ENCODE assay signal across 27 mouse cellular contexts in genomic region chr6:149179064-149179463, GRCm38 (mm10). TPM values are rescaled to one million over a fixed set of nuclear protein-coding genes. Genes with fewer than 3 reads are reported as not detected.
DNase-seq lines count a peak whose midpoint lies in the region; ATAC-seq and TF ChIP-seq lines count a peak whose summit lies in the region.
"Had no signal": no experiment of that assay in that cellular context is flagged by ENCODE, and none has a peak within 500 bp of the region (broad histone marks: within the 10 kb centered on the region; RNA-seq: fewer than 3 reads in every experiment).

No protein-coding gene starts in this region.

- H3K4me3 ChIP-seq in G1E (ENCODE audit: low read depth, low read length) = no peak overlapping the region
- H3K4me3 ChIP-seq in liver, embryonic 14.5 days (ENCODE audit: insufficient read depth in 1 of 2, low read depth in 2 of 2, low read length in 2 of 2) = no peak overlapping the region
- H3K4me3 ChIP-seq: embryonic facial prominence, embryonic 15.5 days; erythroblast, embryonic 14.5 days; forebrain, embryonic 10.5 days; heart, embryonic 10.5 days; hindbrain, embryonic 12.5 days had no signal

- H3K9me3 ChIP-seq in G1E (replicated peaks) = peaks cover 5% of the 10 kb centered on the region; the same call in 1 of the 2 replicates
- H3K9me3 ChIP-seq in liver, embryonic 14.5 days (ENCODE audit: control insufficient read depth, low read length) = no peaks in the 10 kb centered on the region
- H3K9me3 ChIP-seq: embryonic facial prominence, embryonic 15.5 days had no signal

- DNase-seq in G1E (ENCODE audit: low spot score) = peak; percentile 35
- DNase-seq in c-Kit-positive CD71-positive TER-119-negative erythroid progenitor cells, embryonic 14.5 days (ENCODE audit: low read depth) = peak; percentile 41
- peak in 1 of 3 experiments; percentile 15 for DNase-seq in liver, embryonic 14.5 days (ENCODE audit: low read depth in 3 of 3, low spot score in 3 of 3)
- no peak for DNase-seq in layer of hippocampus, adult 18-20 months (ENCODE audit: low spot score in 2 of 2)
- no peak for DNase-seq in frontal cortex, postnatal 10 days (ENCODE audit: low spot score in 2 of 2)
- no peak for DNase-seq in adrenal gland, adult 18-20 months (ENCODE audit: low spot score in 2 of 2)
- DNase-seq: adrenal gland, postnatal 10 days; cerebellum, adult 18-20 months; cerebellum, adult 9-11 months; cerebellum, postnatal 36 days; embryo, embryonic 11 days; gastrocnemius, postnatal 10 days; heart, adult 18-20 months; heart, postnatal 10 days; heart, postnatal 4 days had no signal

- ATAC-seq in G1E (ENCODE audit: extremely low read depth, insufficient number of reproducible peaks, low FRiP score, poor library complexity, severe bottlenecking) = peak; percentile 94
- ATAC-seq in liver, embryonic 14.5 days (ENCODE audit: insufficient read depth) = peak; percentile 63; the same call in 1 of the 2 replicates
- ATAC-seq in megakaryocyte progenitor cell, adult 5-6 weeks (replicated peaks; ENCODE audit: poor library complexity) = peak; percentile 96
- ATAC-seq: forebrain, embryonic 14.5 days; hindbrain, embryonic 16.5 days had no signal

- H3K27me3 ChIP-seq in G1E (ENCODE audit: insufficient read depth, low read length) = no peaks in the 10 kb centered on the region
- no peaks in the 10 kb centered on the region for H3K27me3 ChIP-seq in liver, embryonic 14.5 days (ENCODE audit: control insufficient read depth, insufficient read depth, low read length)
- H3K27me3 ChIP-seq: embryonic facial prominence, embryonic 15.5 days; hindbrain, embryonic 12.5 days had no signal

- no peak overlapping the region for H3K4me2 ChIP-seq in liver, embryonic 14.5 days (ENCODE audit: low read depth)
- H3K4me2 ChIP-seq: embryonic facial prominence, embryonic 15.5 days; hindbrain, embryonic 12.5 days had no signal

- TF ChIP-seq CTCF in G1E (IDR thresholded peaks at IDR 0.05; ENCODE audit: low read depth, low read length) = no peak
- no peak for TF ChIP-seq CTCF in liver, embryonic 14.5 days (IDR thresholded peaks at IDR 0.05; ENCODE audit: low read depth)

- H3K27ac ChIP-seq in liver, embryonic 14.5 days = no peak overlapping the region
- H3K27ac ChIP-seq: embryonic facial prominence, embryonic 15.5 days; forebrain, embryonic 10.5 days; heart, embryonic 10.5 days; hindbrain, embryonic 12.5 days had no signal

- H3K36me3 ChIP-seq in G1E (replicated peaks) = peaks cover 73% of the 10 kb centered on the region
- H3K36me3 ChIP-seq in liver, embryonic 14.5 days (replicated peaks; ENCODE audit: control insufficient read depth, insufficient read depth, low read depth) = peaks cover 2% of the 10 kb centered on the region; the same call in 1 of the 2 replicates

- H3K9ac ChIP-seq in liver, embryonic 14.5 days (replicated peaks) = no peak overlapping the region
- H3K9ac ChIP-seq: embryonic facial prominence, embryonic 15.5 days; hindbrain, embryonic 12.5 days had no signal

- peak; percentile 50 for TF ChIP-seq EP300 in liver, embryonic 14.5 days (IDR thresholded peaks at IDR 0.05; ENCODE audit: low read depth)

- peaks cover 50% of the 10 kb centered on the region for H3K4me1 ChIP-seq in G1E (ENCODE audit: insufficient read depth, low read depth, low read length)
- H3K4me1 ChIP-seq in liver, embryonic 14.5 days (replicated peaks; ENCODE audit: control insufficient read depth in 2 of 2, insufficient read depth in 2 of 2, low read length in 1 of 2) = peaks cover 3% of the 10 kb centered on the region in 2 experiments; a peak in 3 of 4 replicates
- H3K4me1 ChIP-seq: embryonic facial prominence, embryonic 15.5 days; forebrain, embryonic 10.5 days; hindbrain, embryonic 12.5 days had no signal

RNA-seq across cellular contexts. Expression of gene Amn1, which starts 9.4 kb away (rescaled TPM):
- total RNA-seq in G1E (2014; fragmentation: Nextera tagmentation) (21.3 and 28.7 TPM in 2 replicates), G1E (2017) (16.0 and 19.2 TPM in 2 replicates)
- 2.8 and 3.7 TPM in 2 replicates for polyA plus RNA-seq in G1E (2012)
- 2.9 and 3.1 TPM in 2 replicates for polyA plus RNA-seq in liver, embryonic 14.5 days (2012; rRNA removed)
- 4.0 and 5.2 TPM in 2 replicates for polyA plus RNA-seq in liver, embryonic 14.5 days (2014; fragmentation: Nextera tagmentation; extraction: Ambion mirVana)
- 7.7 and 11.9 TPM in 2 replicates for total RNA-seq in megakaryocyte progenitor cell, adult 5-6 weeks (2015)
- 9.5 and 13.0 TPM in 2 replicates for total RNA-seq in megakaryocyte progenitor cell, adult 5-6 weeks (2017)
- 10 to 100 TPM; 24.7 to 26.6 TPM for total RNA-seq in layer of hippocampus, adult 18-20 months (2021)
- 10 to 100 TPM; 25.2 to 29.0 TPM for total RNA-seq in adrenal gland, adult 18-20 months (2021)

RNA-seq across cellular contexts. Expression of gene Etfbkmt, which starts 39.4 kb away (rescaled TPM):
- 85.6 and 101 TPM in 2 replicates for total RNA-seq in G1E (2014; fragmentation: Nextera tagmentation)
- total RNA-seq in G1E (2017) = 62.7 and 75.4 TPM in 2 replicates
- 1.8 and 2.7 TPM in 2 replicates for polyA plus RNA-seq in G1E (2012)
- polyA plus RNA-seq in liver, embryonic 14.5 days (2012; rRNA removed) = 6.0 and 7.8 TPM in 2 replicates
- 10.7 and 11.6 TPM in 2 replicates for polyA plus RNA-seq in liver, embryonic 14.5 days (2014; fragmentation: Nextera tagmentation; extraction: Ambion mirVana)
- total RNA-seq in megakaryocyte progenitor cell, adult 5-6 weeks (2015) = 8.2 and 21.1 TPM in 2 replicates
- 6.9 and 10.8 TPM in 2 replicates for total RNA-seq in megakaryocyte progenitor cell, adult 5-6 weeks (2017)
- 1 to 10 TPM; 2.9 to 3.6 TPM for total RNA-seq in layer of hippocampus, adult 18-20 months (2021)
- 10 to 100 TPM; 12.5 to 13.5 TPM for total RNA-seq in adrenal gland, adult 18-20 months (2021)

RNA-seq across cellular contexts. Expression of gene Gm10203, which starts 49.1 kb away (rescaled TPM):
- total RNA-seq in G1E (2014; fragmentation: Nextera tagmentation) (not detected in 2 replicates), G1E (2017) (not detected in 2 replicates)
- polyA plus RNA-seq in G1E (2012) = not detected in 2 replicates
- polyA plus RNA-seq in liver, embryonic 14.5 days (2012; rRNA removed) = not detected in 2 replicates
- not detected in 2 replicates for polyA plus RNA-seq in liver, embryonic 14.5 days (2014; fragmentation: Nextera tagmentation; extraction: Ambion mirVana)
- total RNA-seq in megakaryocyte progenitor cell, adult 5-6 weeks (2015) = not detected in 2 replicates
- total RNA-seq in megakaryocyte progenitor cell, adult 5-6 weeks (2017) = not detected in 2 replicates
- total RNA-seq in layer of hippocampus, adult 18-20 months (2021) = not detected
- not detected for total RNA-seq in adrenal gland, adult 18-20 months (2021)
- total RNA-seq: adrenal gland, postnatal 10 days; gastrocnemius, postnatal 10 days; gastrocnemius, postnatal 4 days; heart, adult 18-20 months; heart, postnatal 10 days; heart, postnatal 4 days had no signal
- polyA plus RNA-seq: C2C12; embryonic facial prominence, embryonic 11.5 days; embryonic facial prominence, embryonic 15.5 days; erythroblast, embryonic 14.5 days; forebrain, embryonic 10.5 days; forebrain, embryonic 14.5 days; heart, embryonic 10.5 days; heart, embryonic 14.5 days; hindbrain, embryonic 12.5 days; hindbrain, embryonic 16.5 days had no signal

Comparison
In these comparisons a context has a peak if more than half of its experiments do, and no peak if none do; other contexts are left out.
1. DNase-seq: peak in G1E (single experiment) and c-Kit-positive CD71-positive TER-119-negative erythroid progenitor cells, embryonic 14.5 days (single experiment); none in layer of hippocampus, adult 18-20 months (0 of 2), frontal cortex, postnatal 10 days (0 of 2) and adrenal gland, adult 18-20 months (0 of 2).
2. Peak in every context shown above with its lines, with median percentiles within 50 percentile points of each other: ATAC-seq.